Mouse (Mus musculus) G1E (cell line): ENCODE results near the gene Fam89b.

ENCODE experiments used
- CTCF ChIP-seq: IDR thresholded peaks from 2 replicates; pipeline ENCODE4 v1.5.1; 2012; ENCODE audit warnings: low read depth, low read length, inconsistent platforms, mixed read lengths
- GATA1 ChIP-seq: IDR thresholded peaks from 2 replicates; pipeline ENCODE4 v1.6.1; 2012; ENCODE audit warnings: borderline replicate concordance, low read length, inconsistent platforms, mixed read lengths
- GATA2 ChIP-seq: IDR thresholded peaks from 2 replicates; pipeline ENCODE4 v1.6.1; 2012; ENCODE audit warnings: low read depth, low read length, inconsistent platforms, borderline replicate concordance
- POLR2AphosphoS5 ChIP-seq: IDR thresholded peaks from 2 replicates; pipeline ENCODE4 v1.6.1; 2012; ENCODE audit warnings: low read depth, low read length, inconsistent platforms; ENCODE audit not compliant: insufficient replicate concordance

DNA sequence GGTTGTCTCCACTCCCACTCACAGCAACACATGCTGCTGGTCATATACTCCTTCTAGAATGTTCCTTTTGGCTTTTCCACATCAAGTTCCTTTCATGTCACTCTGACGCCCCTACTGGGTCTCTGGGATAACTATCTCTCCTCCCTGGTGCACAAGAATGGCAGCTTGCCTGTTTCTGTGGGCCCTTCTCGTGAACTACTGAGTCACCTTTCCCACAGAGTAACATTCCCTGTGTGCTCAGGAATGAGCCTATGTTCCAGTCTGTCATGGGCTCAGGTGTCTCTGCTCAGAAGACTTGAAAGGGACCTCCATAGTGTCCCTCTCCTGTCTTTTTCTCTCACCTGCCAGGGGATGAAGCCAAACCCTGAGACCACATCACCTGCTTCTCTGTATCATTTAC lies 10.0 kb upstream of the Fam89b start:
- no peak for TF ChIP-seq CTCF
- TF ChIP-seq GATA1: no peak
- TF ChIP-seq POLR2AphosphoS5: no peak
- TF ChIP-seq GATA2: no peak
